Mouse (Mus musculus): Measurements from ENCODE around the gene Wdfy3.

DNA sequence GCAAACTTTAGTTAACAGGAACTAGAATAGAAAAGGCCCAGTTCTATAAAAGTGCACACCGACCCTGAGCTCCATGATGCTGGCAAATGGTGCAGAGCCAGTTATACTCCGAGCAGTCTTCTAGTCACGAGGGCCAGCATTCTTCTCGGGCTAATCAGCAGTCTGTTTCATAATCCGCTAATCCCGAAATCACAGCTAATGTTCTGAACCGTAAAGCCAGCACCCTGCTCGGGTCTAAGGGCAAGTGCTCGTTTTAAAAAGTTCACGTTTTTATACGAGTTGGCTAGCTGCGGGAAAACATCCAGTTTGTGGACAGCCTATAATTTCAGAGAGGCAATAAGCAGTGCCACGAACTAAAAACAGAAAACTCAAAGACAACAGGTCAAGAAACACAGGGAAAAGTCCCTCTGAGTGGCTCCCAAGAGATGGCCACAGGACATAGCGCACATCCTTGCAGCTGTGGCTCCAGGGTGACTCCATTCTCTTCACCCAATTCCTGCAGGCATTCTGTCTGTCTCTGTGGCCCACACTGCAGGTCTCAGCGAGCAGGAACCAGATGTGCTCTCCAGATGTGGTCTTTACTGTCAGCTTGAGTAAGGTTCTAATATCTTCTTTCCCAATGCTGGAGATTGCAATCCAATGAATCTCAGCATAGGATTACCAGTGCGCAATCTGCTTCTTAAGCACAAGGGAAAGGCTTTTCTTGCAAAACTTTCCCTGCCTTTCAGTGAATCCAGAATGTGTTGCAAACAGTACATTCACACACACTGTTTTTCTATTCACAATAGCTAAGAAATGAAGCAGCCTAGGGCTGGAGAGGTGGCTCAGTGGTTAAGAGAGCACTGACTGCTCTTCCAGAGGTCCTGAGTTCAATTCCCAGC lies 47.5 kb downstream of the Wdfy3 start:
- TF ChIP-seq CTCF (IDR thresholded peaks at IDR 0.05; ENCODE audit: control insufficient read depth, insufficient read depth, insufficient replicate concordance, low read depth, low read length): no peak
- no peak for TF ChIP-seq POLR2A (IDR thresholded peaks at IDR 0.05; ENCODE audit: control insufficient read depth, low read depth, low read length)

Data from testis, adult 2 months (tissue).